Mouse (Mus musculus): ENCODE data around the gene Rgl1. TPM values are rescaled to one million over a fixed set of nuclear protein-coding genes. Genes with fewer than 3 reads are reported as not detected.
"Not testable (repeated sequence)": the region's sequence is repeated elsewhere in the genome, so short reads cannot be mapped to it uniquely, and the experiment has no call there.

Rgl1 gene
- polyA plus RNA-seq, 1 experiment, result 14.7 TPM

DNA sequence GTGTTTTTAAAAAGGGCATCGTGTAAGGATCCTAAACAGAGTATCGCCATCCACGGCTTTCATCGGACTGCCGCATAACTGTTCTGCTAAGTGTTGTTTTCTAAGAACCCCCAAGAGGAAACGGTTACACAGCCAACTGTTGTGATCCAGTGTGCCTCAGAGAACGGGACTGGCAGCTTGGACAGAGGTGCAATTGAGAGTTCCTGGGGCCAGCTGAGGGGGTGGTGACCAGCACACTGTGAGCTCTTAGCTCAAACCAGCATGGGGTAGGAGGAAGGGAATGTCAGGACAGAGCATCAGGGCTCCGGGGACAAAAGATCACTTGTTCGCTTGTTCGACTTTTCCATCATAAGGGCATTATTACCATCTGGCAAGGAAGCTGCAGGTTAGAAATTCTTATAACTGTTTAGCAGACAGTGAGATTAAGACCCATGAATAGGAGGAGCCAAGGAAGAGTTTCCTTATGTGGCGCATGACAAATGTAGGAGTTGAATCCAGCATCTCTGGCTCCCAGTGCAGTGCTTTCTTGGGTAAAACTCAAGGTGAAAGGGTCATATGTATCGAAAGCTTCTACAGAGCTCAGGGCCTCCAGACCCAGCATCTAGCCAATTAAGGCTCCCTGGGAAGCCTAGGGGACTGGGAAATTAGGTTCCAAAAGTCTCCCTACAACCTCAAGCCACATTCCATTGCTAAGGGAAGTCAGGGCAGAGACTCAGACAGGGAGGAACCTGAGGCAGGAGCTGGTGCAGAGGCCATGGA lies 26.8 kb upstream of the Rgl1 start:
- Histone ChIP-seq H3K4me3 (ENCODE audit: insufficient read depth, low read depth, low read length) (no peak overlapping the region), H3K27ac (replicated peaks; ENCODE audit: low read depth, low read length) (no peak overlapping the region), H3K4me1 (ENCODE audit: control insufficient read depth, insufficient read depth, insufficient read length, low read length) (no peaks in the 10 kb centered on the region; the same call in 1 of the 2 replicates)

GRCm38 (mm10) chr1:152791269-152791668 lies 25.1 kb upstream of the Rgl1 start:
- no peaks in the 10 kb centered on the region for H3K4me1 ChIP-seq (ENCODE audit: control insufficient read depth, insufficient read depth, insufficient read length, low read length)
- no peak overlapping the region for H3K27ac ChIP-seq (replicated peaks; ENCODE audit: low read depth, low read length)
- no peak overlapping the region for H3K4me3 ChIP-seq (ENCODE audit: insufficient read depth, low read depth, low read length)

DNA sequence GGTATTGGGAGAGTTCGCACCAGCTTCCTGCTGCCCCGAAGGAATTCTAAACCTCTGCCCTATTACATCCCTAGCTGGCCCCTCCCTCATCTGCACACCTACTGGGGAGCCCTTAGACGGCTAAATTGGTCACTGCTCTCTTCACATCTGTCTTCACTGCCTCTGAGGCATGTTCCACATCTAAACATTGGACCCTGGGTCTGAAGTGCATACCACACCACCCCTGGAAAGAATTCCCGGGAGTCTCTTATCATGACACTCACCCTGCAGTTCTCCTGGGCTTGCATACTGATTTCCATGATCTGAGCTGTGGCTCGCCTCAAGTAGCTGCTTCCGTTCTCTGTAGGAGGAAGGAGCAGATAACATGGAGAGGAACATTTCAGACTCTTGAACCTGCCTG lies 24.7 kb upstream of the Rgl1 start:
- Histone ChIP-seq H3K4me1 (ENCODE audit: control insufficient read depth, insufficient read depth, insufficient read length, low read length) (no peaks in the 10 kb centered on the region), H3K4me3 (ENCODE audit: insufficient read depth, low read depth, low read length) (no peak overlapping the region), H3K27ac (replicated peaks; ENCODE audit: low read depth, low read length) (no peak overlapping the region)

DNA sequence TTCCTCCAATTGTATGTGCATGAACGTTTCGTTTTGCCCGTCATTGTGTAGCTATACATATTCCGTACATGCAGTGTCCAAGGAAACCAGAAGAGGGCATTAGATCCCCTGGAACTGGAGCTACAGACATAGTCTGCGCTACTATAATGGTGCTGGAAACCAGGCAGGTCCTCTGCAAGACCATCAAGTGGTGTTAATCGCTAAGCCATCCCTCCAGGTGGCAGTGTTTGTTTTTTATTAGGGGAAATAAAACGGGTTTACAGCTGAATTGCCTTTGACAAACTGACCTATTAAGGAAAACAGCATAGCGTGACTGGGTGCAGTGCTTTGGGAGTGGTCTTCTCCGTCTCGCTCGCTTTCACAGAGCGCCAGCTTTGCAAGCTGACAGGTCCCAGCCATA lies 24.1 kb upstream of the Rgl1 start:
- H3K4me1 ChIP-seq (ENCODE audit: control insufficient read depth, insufficient read depth, insufficient read length, low read length), result no peaks in the 10 kb centered on the region
- no peak overlapping the region for H3K27ac ChIP-seq (replicated peaks; ENCODE audit: low read depth, low read length)
- H3K4me3 ChIP-seq (ENCODE audit: insufficient read depth, low read depth, low read length), result no peak overlapping the region

DNA sequence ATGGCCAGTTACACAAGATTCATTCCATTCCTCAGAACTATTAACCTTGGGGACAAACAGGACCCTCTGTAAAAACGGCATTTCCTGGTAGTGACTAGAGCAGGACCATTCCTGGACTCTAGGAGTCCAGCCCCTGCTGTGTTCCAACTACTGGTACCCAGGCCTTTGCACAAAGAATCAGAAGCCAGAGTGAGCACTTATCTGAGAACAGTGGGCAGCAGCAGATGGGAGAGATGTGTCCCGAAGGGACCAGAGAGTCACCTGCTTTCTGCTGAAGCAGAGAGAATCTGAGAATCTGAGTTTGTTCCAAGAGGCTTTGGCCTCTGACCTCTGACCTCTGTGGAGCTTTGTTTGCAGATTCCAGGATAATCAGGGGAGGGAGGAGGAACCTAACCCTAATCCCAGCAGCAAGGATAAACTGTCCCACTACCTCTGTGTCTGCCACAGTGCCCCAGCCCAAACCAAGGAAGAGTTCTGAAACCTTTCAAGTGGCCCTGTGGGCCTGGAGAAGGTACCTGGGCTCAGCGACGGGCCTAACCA lies 22.0 kb upstream of the Rgl1 start:
- Histone ChIP-seq H3K4me3 (ENCODE audit: insufficient read depth, low read depth, low read length) (no peak overlapping the region), H3K27ac (replicated peaks; ENCODE audit: low read depth, low read length) (no peak overlapping the region), H3K4me1 (ENCODE audit: control insufficient read depth, insufficient read depth, insufficient read length, low read length) (no peaks in the 10 kb centered on the region)

GRCm38 (mm10) chr1:152786953-152787352 lies 20.8 kb upstream of the Rgl1 start:
- no peaks in the 10 kb centered on the region for H3K4me1 ChIP-seq (ENCODE audit: control insufficient read depth, insufficient read depth, insufficient read length, low read length)
- no peak overlapping the region for H3K27ac ChIP-seq (replicated peaks; ENCODE audit: low read depth, low read length)

GRCm38 (mm10) chr1:152785446-152785845 lies 19.3 kb upstream of the Rgl1 start:
- not testable (repeated sequence) for H3K4me1 ChIP-seq (ENCODE audit: control insufficient read depth, insufficient read depth, insufficient read length, low read length); H3K27ac ChIP-seq (replicated peaks; ENCODE audit: low read depth, low read length)

More at GRCm38 (mm10) chr1:152786953-152787352, 20.8 kb upstream of the Rgl1 start:
- H3K4me3 ChIP-seq (ENCODE audit: insufficient read depth, low read depth, low read length), result no peak overlapping the region

DNA sequence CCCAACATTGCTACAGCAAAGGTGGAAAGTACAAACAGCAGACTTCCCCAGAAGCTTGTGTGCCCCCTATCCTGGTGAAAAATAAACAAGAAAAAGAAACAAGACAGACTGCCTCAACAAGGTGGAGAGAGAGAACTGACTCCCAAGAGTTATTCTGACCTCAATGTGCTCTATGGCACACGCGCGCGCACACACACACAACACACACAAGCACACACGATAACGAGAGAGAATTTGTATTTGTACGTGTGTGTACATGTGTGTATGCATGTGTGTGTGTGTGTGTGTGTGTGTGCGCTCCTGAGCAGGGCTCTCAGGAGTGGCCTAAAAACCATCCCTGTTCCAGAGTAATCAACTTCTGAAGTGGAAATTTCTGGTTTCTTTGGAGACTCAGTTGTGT lies 18.5 kb upstream of the Rgl1 start:
- no peak overlapping the region for H3K4me3 ChIP-seq (ENCODE audit: insufficient read depth, low read depth, low read length)
- no peaks in the 10 kb centered on the region for H3K4me1 ChIP-seq (ENCODE audit: control insufficient read depth, insufficient read depth, insufficient read length, low read length)
- no peak overlapping the region for H3K27ac ChIP-seq (replicated peaks; ENCODE audit: low read depth, low read length)

More at GRCm38 (mm10) chr1:152785446-152785845, 19.3 kb upstream of the Rgl1 start:
- H3K4me3 ChIP-seq (ENCODE audit: insufficient read depth, low read depth, low read length), result not testable (repeated sequence)

GRCm38 (mm10) chr1:152779071-152779737 lies 13.1 kb upstream of the Rgl1 start:
- Histone ChIP-seq H3K4me3 (ENCODE audit: insufficient read depth, low read depth, low read length) (no peak overlapping the region), H3K27ac (replicated peaks; ENCODE audit: low read depth, low read length) (no peak overlapping the region), H3K4me1 (ENCODE audit: control insufficient read depth, insufficient read depth, insufficient read length, low read length) (no peaks in the 10 kb centered on the region)

GRCm38 (mm10) chr1:152774601-152775000 lies 8.4 kb upstream of the Rgl1 start:
- H3K4me3 ChIP-seq (ENCODE audit: insufficient read depth, low read depth, low read length); H3K27ac ChIP-seq (replicated peaks; ENCODE audit: low read depth, low read length); H3K4me1 ChIP-seq (ENCODE audit: control insufficient read depth, insufficient read depth, insufficient read length, low read length): not testable (repeated sequence)

DNA sequence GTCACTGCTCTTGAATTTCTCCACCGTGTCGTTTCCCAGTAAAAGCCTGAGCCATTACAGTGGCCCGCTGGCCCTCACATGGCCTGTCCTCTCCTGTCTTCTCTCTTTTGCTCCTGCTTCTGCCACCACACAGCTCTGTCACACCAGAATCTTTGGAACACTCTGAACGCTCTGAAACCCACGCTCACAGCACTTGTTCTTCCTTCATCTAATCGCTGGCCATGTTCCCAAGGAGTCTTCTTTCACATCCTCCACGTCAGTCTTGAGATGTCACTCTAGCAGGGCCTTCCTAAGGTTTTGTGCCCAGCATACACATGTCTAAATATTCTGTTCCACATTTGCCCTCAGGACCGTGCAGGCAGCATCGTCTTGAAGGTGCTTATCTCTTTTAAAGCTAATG lies 4.9 kb upstream of the Rgl1 start:
- Histone ChIP-seq H3K4me3 (ENCODE audit: insufficient read depth, low read depth, low read length) (no peak overlapping the region), H3K4me1 (ENCODE audit: control insufficient read depth, insufficient read depth, insufficient read length, low read length) (no peaks in the 10 kb centered on the region), H3K27ac (replicated peaks; ENCODE audit: low read depth, low read length) (no peak overlapping the region)

- Histone ChIP-seq H3K4me3 (ENCODE audit: insufficient read depth, low read depth, low read length) (no peak overlapping the region; the same call in 1 of the 2 replicates), H3K27ac (replicated peaks; ENCODE audit: low read depth, low read length) (no peak overlapping the region), H3K4me1 (ENCODE audit: control insufficient read depth, insufficient read depth, insufficient read length, low read length) (no peaks in the 10 kb centered on the region)
Measured at GRCm38 (mm10) chr1:152767749-152768488, 1.8 kb upstream of the Rgl1 start.

GRCm38 (mm10) chr1:152766804-152767748 lies 925 bp upstream of the Rgl1 start:
- Histone ChIP-seq H3K27ac (replicated peaks; ENCODE audit: low read depth, low read length) (peak overlapping the region; percentile 85), H3K4me3 (ENCODE audit: insufficient read depth, low read depth, low read length) (peak overlapping the region; percentile 98), H3K4me1 (ENCODE audit: control insufficient read depth, insufficient read depth, insufficient read length, low read length) (no peaks in the 10 kb centered on the region)

- Histone ChIP-seq H3K4me1 (ENCODE audit: control insufficient read depth, insufficient read depth, insufficient read length, low read length) (no peaks in the 10 kb centered on the region), H3K4me3 (ENCODE audit: insufficient read depth, low read depth, low read length) (no peak overlapping the region), H3K27ac (replicated peaks; ENCODE audit: low read depth, low read length) (no peak overlapping the region)
Measured at GRCm38 (mm10) chr1:152761791-152762190, 4.4 kb downstream of the Rgl1 start.
